In genomic region chr9:116100015-116100414, GRCm38 (mm10) we compare ENCODE assay signal across 16 mouse cellular contexts.
DNase-seq lines count a peak whose midpoint lies in the region; ATAC-seq and TF ChIP-seq lines count a peak whose summit lies in the region.
"Had no signal": no experiment of that assay in that cellular context is flagged by ENCODE, and none has a peak within 500 bp of the region (broad histone marks: within the 10 kb centered on the region; RNA-seq: fewer than 3 reads in every experiment).

No protein-coding gene starts in this region.

- intact Hi-C loops in left cerebral cortex, postnatal 4 days (cut with DNase I): no loop called here
- intact Hi-C loops in left cerebral cortex, adult 2 months (cut with DNase I): no loop called here
- intact Hi-C loops in gastrocnemius, postnatal 14 days (cut with DNase I; ENCODE audit: low total_unique reads): no loop called here

- no peaks in the 10 kb centered on the region for H3K27me3 ChIP-seq in intestine, embryonic 14.5 days (replicated peaks; ENCODE audit: control insufficient read depth, insufficient read depth, low read length)
- no peaks in the 10 kb centered on the region for H3K27me3 ChIP-seq in intestine, embryonic 16.5 days (replicated peaks; ENCODE audit: control insufficient read depth, insufficient read depth, low read length)
- H3K27me3 ChIP-seq in neural tube, embryonic 15.5 days (replicated peaks): no peaks in the 10 kb centered on the region
- H3K27me3 ChIP-seq: heart, embryonic 13.5 days; hindbrain, embryonic 12.5 days had no signal

- no peaks in the 10 kb centered on the region for H3K9me3 ChIP-seq in intestine, embryonic 14.5 days (ENCODE audit: control insufficient read depth, low read length)
- H3K9me3 ChIP-seq in intestine, embryonic 16.5 days (ENCODE audit: control insufficient read depth, low read length): no peaks in the 10 kb centered on the region
- no peaks in the 10 kb centered on the region for H3K9me3 ChIP-seq in neural tube, embryonic 15.5 days (replicated peaks)
- H3K9me3 ChIP-seq: heart, embryonic 13.5 days; hindbrain, embryonic 12.5 days had no signal

- H3K4me3 ChIP-seq in intestine, embryonic 14.5 days (ENCODE audit: low read depth, low read length): no peak overlapping the region
- H3K4me3 ChIP-seq in intestine, embryonic 16.5 days (ENCODE audit: low read length): no peak overlapping the region
- no peak overlapping the region for H3K4me3 ChIP-seq in left cerebral cortex, adult 2 months
- H3K4me3 ChIP-seq in neural tube, embryonic 15.5 days (replicated peaks): no peak overlapping the region
- H3K4me3 ChIP-seq: heart, embryonic 13.5 days; hindbrain, embryonic 12.5 days had no signal

- ATAC-seq in intestine, embryonic 14.5 days (replicated peaks; ENCODE audit: low FRiP score, low TSS enrichment, low read depth): no peak
- ATAC-seq in intestine, embryonic 16.5 days: no peak
- ATAC-seq in neural tube, embryonic 15.5 days (ENCODE audit: low FRiP score): no peak
- ATAC-seq: CD4-positive, CD25-positive, alpha-beta regulatory T cell, adult 4 months; forebrain, embryonic 16.5 days had no signal

- peaks cover 56% of the 10 kb centered on the region for H3K36me3 ChIP-seq in intestine, embryonic 14.5 days (ENCODE audit: control insufficient read depth, insufficient read depth, low read length)
- H3K36me3 ChIP-seq in intestine, embryonic 16.5 days (ENCODE audit: control insufficient read depth, insufficient read depth, low read length): peaks cover 19% of the 10 kb centered on the region
- H3K36me3 ChIP-seq in neural tube, embryonic 15.5 days: no peaks in the 10 kb centered on the region

- H3K4me1 ChIP-seq in intestine, embryonic 14.5 days (replicated peaks; ENCODE audit: control insufficient read depth, insufficient read depth, low read length): peaks cover 18% of the 10 kb centered on the region
- peaks cover 13% of the 10 kb centered on the region for H3K4me1 ChIP-seq in intestine, embryonic 16.5 days (ENCODE audit: control insufficient read depth, insufficient read depth, low read length)
- H3K4me1 ChIP-seq in neural tube, embryonic 15.5 days: peaks cover 16% of the 10 kb centered on the region

- DNase-seq in intestine, embryonic 14.5 days (ENCODE audit: low spot score): no peak
- peak; percentile 13 for DNase-seq in left cerebral cortex, postnatal 4 days
- DNase-seq in left cerebral cortex, adult 2 months (ENCODE audit: extremely low spot score in 1 of 2, low spot score in 2 of 2): no peak
- DNase-seq in gastrocnemius, postnatal 14 days: peak; percentile 40
- DNase-seq in skeletal muscle tissue, adult 2 months (ENCODE audit: low read depth, low spot score): peak; percentile 50
- DNase-seq in left cerebral cortex, adult 9 months (ENCODE audit: low spot score in 2 of 2): no peak
- DNase-seq: adrenal gland, postnatal 14 days; cerebellum, adult 8-10 months; retina, postnatal 1 day had no signal

- no peak overlapping the region for H3K4me2 ChIP-seq in intestine, embryonic 14.5 days (ENCODE audit: low read length)
- H3K4me2 ChIP-seq in intestine, embryonic 16.5 days (ENCODE audit: low read depth, low read length): no peak overlapping the region
- H3K4me2 ChIP-seq in neural tube, embryonic 15.5 days: no peak overlapping the region
- H3K4me2 ChIP-seq: heart, embryonic 13.5 days; hindbrain, embryonic 12.5 days; midbrain, embryonic 11.5 days had no signal

- H3K27ac ChIP-seq in intestine, embryonic 14.5 days (ENCODE audit: low read depth): 0 out of 2 replicates have a peak overlapping the region, but pooled peaks have one; percentile 62
- no peak overlapping the region for H3K27ac ChIP-seq in intestine, embryonic 16.5 days (ENCODE audit: low read length)
- no peak overlapping the region for H3K27ac ChIP-seq in left cerebral cortex, adult 2 months
- H3K27ac ChIP-seq in neural tube, embryonic 15.5 days (replicated peaks): no peak overlapping the region
- H3K27ac ChIP-seq: heart, embryonic 13.5 days had no signal

- no peak overlapping the region for H3K9ac ChIP-seq in intestine, embryonic 14.5 days (ENCODE audit: low read length)
- H3K9ac ChIP-seq in intestine, embryonic 16.5 days (ENCODE audit: low read depth, low read length): no peak overlapping the region
- no peak overlapping the region for H3K9ac ChIP-seq in neural tube, embryonic 15.5 days (replicated peaks)
- H3K9ac ChIP-seq: heart, embryonic 13.5 days; hindbrain, embryonic 12.5 days had no signal

- no peak for TF ChIP-seq CTCF in left cerebral cortex, adult 2 months (IDR thresholded peaks at IDR 0.05)

- 69% methylated on average over 9 of the region's 9 CpGs for WGBS in intestine, embryonic 14.5 days
- 75% methylated on average over 9 of the region's 9 CpGs for WGBS in intestine, embryonic 16.5 days
- WGBS in neural tube, embryonic 15.5 days: 89% methylated on average over 9 of the region's 9 CpGs

Comparison
In these comparisons a context has a peak if more than half of its experiments do, and no peak if none do; other contexts are left out.
1. DNase-seq: peak in left cerebral cortex, postnatal 4 days (single experiment), gastrocnemius, postnatal 14 days (single experiment) and skeletal muscle tissue, adult 2 months (single experiment); none in intestine, embryonic 14.5 days (single experiment), left cerebral cortex, adult 2 months (0 of 2) and left cerebral cortex, adult 9 months (0 of 2).